Mouse (Mus musculus): ENCODE measurements around the gene Ank3. TPM values are rescaled to one million over a fixed set of nuclear protein-coding genes. Genes with fewer than 3 reads are reported as not detected.

Ank3 gene
- total RNA-seq, 2 experiments from 2014 or later, result 459 to 516 TPM

DNA sequence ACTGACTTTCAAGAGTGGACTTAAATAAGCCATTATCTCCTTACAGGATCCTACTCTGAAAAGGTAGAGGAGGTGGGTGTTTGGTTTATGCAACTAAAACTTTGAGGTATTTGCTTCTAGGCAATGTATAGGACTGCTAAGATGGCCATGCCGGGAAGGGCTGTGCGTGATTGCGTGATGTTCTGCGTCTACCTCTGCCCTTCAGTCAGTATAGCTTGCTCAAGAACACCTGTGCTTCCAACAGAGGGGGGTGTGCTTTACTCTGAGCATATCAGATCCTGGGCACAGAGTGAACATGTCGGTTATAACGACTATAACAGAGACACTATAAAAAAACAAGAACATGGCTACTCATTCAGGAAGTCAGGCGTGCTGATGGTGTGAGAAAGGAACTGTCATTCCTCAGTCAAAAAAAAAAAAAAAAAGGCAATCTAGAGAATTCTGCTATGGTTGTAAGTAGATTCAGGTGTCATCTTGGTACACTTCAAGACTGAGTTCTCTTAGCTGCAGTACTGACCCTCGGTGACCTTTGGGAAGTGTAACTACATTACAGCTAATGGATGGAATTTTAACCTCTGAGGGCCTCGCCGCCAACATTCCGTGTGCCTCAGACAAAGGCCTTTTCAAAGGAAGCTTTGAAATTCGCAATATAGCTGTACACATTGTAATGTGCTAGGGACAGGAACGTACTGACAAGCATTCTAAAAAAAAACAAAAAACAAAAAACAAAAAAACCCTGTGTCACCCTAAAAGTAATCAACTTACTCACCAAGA is 387.8 kb downstream of the Ank3 start:
- no peak for DNase-seq

DNA sequence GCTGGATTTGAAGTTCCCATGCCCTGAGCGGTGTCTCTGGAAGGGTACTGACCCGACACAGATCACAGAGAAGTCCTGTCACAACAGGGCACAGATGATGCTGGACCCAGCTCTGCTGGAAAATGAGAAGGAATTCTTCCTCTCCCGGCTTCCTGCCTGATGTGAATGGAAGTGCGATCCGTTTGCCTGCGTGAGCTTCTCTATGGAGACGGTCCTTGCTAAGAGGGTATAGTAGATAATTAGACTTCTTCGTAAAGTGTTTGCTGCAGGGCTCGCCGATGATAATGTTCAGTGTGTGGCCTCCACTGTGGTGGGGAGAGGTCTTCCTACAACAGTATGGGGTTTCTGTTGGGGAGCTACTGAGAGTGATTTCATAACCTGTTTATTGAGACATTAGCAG is 388.8 kb downstream of the Ank3 start:
- DNase-seq, result no peak

DNA sequence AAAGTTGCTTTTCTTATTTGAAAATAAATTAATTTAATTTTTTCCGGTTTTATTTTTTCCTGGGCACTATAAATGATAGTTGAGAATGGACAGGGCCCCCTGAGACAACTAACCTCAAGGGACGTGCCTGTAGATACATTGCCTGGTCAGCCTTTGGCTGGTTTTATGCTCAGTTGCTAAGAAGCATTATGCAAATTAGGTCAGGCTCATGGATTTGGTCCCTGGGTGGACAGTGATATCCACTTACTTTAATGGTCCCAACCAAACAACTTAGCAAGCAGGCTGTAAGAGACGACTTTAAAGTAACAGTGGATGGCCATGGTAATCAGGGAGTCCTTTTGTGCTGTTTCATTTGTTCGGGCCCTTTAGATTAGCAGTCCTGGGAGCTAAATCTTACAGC is 392.0 kb downstream of the Ank3 start:
- DNase-seq, result no peak

DNA sequence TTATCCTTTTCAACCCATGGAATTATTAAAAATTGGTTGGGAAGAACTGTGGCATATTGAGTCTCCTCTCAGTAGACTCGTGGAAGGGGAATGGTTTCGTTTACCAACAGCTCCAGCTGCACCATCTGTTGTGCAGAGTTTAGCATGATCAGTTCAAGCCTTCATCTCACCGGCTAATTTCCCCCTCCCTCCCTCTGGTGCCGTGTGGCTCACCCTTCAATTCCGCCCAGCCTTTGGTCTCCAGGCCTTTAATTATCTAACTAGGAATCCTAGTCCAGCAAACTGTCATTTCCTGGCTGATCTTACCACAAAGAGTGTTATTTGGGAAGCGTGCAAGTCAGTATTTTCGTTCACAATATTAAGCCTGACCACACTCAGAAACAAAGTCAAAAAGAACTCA is 393.4 kb downstream of the Ank3 start:
- no peak for DNase-seq

DNA sequence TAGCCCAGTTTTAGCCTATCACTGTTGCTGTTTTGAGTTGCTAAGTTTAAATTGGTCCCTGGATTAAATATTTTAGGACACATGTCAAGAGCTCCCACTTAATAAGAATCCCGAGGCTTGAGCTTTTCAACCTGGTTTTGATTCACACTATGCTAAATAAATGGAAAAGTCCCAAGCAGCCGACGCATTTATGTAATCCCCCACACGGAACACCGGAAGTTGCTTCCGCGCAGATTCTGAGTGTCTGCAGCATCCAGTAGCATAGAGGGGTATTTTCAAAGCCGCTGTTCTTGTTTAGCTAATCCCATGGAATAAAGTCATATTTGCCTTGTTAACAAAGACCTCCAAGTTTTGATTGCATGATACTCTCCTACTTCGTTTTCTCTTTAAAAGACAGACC is 393.8 kb downstream of the Ank3 start:
- peak in 1 of 2 experiments; percentile 48 for DNase-seq

DNA sequence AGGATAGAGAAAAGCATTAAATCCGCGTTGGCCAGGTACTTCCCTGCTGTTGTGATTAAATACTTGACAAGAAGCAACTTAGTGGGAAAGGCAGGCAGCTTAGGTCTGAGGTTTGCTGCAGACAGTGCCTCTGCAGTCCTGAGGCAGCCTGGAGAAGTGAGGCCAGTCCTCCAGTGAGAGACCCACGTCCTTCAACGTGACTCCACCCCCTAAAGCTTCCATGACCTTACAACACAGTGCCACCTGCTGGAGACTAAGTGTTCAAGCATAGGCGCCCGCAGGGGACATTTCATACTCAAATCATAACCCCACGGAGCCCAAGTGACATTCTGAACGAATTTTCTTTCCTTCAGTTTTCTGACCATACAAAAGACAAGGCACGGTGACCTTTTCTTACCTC is 394.5 kb downstream of the Ank3 start:
- no peak for DNase-seq

- DNase-seq, result no peak
These were observed 397.1 kb downstream of the Ank3 start for GRCm38 (mm10) chr10:69795656-69796055.

DNA sequence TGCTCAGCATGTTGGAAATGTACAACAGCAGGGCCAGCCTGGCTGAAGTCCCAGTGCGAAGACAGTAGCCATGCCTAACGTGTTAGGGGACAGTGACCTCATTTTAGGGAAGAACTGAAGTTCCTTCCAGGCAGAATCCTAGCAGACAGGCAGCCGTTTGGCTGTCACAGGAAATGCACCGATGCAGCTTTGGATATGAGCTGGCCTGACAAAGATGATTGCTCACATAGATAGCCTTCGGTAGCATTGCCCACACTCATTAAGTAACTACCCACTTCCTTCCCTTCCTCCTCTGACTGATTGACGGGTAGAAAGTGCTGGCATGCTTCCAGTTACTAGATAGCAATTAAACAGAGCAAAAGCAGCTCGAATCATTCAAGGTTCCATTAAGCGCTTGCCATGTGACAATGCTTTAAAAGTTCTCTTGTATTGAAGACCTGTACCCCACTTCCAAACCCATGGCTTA is 397.9 kb downstream of the Ank3 start:
- DNase-seq, result no peak

GRCm38 (mm10) chr10:69803135-69803756 is 404.7 kb downstream of the Ank3 start:
- peak in 1 of 2 experiments; percentile 37 for DNase-seq

GRCm38 (mm10) chr10:69804613-69805012 is 406.0 kb downstream of the Ank3 start:
- DNase-seq, result no peak

DNA sequence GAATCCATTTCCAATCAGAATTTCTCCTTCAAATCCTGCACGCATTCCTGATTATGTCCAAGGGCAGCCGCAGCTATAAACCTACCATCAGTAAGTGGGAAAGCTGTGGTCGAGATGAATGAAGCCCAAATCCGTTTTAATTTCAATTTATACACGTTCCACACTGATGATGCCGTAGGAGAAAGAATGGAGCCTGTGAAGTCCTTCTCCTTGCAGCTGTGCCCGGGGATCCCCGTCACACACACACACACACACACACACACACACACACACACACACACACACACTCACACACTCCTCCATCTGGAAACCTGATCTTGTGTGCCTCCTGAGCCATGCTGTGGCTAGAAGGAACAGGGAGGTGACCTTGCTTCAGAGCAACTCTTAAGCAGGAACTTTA is 412.2 kb downstream of the Ank3 start:
- no peak for DNase-seq

DNA sequence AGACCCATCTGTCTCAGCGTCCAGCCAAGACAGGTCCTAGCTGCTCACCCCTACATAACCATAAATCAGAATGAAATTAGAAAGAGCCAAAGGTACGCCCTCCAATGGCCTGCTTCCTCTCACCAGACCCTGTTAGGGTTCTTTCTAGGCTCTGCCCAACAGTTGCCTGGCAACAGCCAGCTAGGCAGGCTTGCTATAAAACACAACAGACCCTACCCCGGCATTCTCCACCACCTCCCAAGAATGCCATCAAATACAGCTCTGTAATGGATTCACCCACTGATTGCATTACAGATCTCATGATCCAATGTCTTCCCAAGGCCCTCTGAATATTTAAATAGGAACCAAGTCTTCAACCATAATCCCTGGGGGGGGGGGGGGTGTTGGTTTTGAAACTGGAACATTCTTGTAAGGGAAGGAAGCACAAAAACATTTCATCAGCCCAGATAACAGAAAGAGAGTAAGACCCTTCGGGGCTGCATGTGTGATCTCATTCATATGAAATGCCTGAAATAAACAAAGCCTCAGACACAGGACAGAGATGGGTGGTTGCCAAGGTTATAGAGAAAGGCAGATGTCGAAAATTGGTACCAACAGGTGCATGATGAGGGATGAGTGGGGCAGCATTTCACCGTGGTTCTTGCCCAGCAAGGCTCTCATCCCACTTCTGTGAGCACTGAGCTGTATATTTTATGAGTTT is 415.4 kb downstream of the Ank3 start:
- DNase-seq, result no peak

GRCm38 (mm10) chr10:69821245-69821644 is 422.7 kb downstream of the Ank3 start:
- peak; percentile 38 to 45 for DNase-seq

- DNase-seq, result no peak
These were observed 430.2 kb downstream of the Ank3 start for GRCm38 (mm10) chr10:69828770-69829169.

DNA sequence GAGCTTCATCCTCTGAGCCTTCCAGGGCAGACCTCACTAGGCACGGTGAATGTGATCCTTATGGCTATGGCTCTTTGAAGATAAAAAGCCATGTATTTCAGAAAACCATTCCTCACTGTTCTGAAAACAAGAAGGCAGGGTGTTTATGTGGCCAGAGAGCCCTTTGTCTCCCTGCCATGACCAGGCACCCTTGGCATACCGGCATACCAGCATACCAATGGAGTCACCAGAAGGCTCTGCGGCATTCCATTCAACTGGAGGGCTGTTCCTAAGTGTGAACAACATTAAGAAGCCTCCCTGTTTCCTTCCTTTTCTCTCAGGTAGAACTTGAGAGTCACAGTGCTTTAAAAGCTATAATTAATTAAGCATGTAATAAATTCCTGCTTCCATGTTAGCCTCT is 430.7 kb downstream of the Ank3 start:
- DNase-seq, result no peak

DNA sequence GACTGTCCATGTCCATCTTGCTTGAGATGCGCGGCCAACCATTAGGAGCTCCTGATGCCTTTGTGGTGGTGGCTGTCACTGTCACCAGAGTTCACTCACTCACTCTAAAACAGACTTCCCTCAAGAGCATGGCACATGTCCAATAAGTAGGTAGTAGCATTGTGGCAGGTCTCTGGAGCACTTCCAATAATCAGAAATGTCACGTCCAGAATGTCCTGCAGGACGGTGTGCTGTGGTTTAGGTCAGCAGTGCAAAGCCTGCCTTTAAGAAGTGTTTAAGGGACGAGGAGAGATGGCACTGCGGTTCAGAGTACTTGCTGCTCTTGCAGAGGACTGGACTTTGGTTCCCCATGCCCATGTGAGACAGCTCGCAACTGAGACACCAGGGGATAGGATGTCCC is 433.0 kb downstream of the Ank3 start:
- no peak for DNase-seq

- no peak for DNase-seq
These were observed 433.7 kb downstream of the Ank3 start for GRCm38 (mm10) chr10:69832241-69832640.

DNA sequence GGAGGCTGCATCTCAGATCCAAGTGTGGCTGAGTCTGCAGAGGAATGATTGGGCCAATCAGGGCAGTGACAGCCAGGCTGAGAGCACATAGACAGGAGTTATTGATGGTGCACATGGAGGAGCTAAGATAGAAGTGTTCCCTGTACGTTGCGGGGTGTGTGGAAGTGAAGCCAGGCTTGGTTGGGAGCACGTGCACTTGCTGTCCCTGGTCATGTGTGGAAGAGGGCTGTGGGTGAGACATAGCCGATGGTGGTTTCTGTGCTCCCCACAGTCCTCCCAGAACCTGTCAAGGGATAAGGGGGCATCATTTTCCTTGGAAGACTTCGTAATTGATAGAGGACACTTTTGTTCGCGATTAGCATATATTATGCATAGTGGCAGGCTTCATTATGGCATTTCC is 434.2 kb downstream of the Ank3 start:
- no peak for DNase-seq

DNA sequence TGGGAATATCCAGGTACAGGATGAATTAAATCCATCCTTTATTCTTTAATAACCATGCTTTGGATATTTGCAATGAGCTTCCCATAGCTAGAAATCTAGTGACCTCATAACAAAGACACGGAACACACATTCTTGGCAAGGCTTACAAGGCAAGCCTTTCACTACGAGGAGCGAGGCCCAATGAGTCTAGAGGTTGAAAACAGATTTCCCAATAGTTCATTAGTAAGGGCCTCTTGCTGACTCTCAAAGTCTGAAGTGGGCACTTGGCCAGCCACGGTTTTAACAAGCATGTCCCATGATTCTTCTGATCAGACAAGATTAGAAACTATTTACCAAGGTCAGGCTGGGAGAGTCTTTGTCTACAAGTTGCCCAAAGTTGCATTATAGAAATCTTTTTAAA is 436.1 kb downstream of the Ank3 start:
- no peak for DNase-seq

GRCm38 (mm10) chr10:69845749-69846148 is 447.2 kb downstream of the Ank3 start:
- DNase-seq, result no peak

DNA sequence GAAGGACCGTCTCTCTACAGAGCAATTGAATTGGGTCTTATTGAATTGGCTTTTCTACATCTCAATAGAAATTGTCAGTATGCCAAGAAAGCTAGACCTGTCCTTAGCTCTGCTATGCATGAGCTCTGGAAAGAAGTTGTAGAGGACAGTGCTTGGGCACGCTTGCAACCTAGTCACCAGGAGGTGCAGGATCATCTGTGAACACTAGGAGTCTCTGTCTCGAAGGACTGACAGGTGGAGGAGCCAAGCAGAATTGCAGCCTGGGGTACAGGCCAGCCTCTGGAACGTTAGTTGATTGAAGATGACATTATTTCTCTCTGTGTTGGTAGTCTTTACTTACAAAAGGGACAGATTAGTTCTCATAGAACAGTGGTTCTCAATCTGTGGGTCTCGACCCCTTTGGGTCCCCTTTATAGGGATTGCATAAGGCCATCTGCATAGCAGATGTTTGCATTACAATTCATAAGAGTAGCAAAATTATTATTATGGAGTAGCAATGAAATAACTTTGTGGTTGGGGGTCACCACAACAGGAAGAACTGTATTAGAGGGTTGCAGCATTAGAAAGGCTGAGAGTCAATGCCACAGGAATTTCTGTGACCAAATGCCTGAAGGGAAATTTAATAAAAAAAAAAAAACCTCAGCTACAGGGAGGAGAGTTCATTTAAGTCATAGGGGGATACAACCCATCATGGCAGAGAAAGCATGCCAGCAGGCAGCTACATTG is 454.0 kb downstream of the Ank3 start:
- no peak for DNase-seq

- DNase-seq, result no peak
These were observed 456.1 kb downstream of the Ank3 start for GRCm38 (mm10) chr10:69854587-69855185.
